Mouse (Mus musculus) brain, embryonic 14.5 days (tissue): Measurements from ENCODE around the gene Cd55b.

Experiments used
- CTCF ChIP-seq: fragments of 200-500 bp; IDR thresholded peaks from 2 replicates; pipeline ENCODE4 v1.5.1; 2012; ENCODE audit warnings: inconsistent platforms, mild to moderate bottlenecking, moderate library complexity, borderline replicate concordance; ENCODE audit not compliant: insufficient read depth, insufficient read length; ENCODE audit errors: extremely low read depth
- POLR2A ChIP-seq: fragments of 200-500 bp; IDR thresholded peaks from 2 replicates; pipeline ENCODE4 v1.6.1; 2012; ENCODE audit warnings: mild to moderate bottlenecking, inconsistent platforms, borderline replicate concordance; ENCODE audit not compliant: poor library complexity, insufficient read depth, insufficient read length, severe bottlenecking; ENCODE audit errors: extremely low read depth

DNA sequence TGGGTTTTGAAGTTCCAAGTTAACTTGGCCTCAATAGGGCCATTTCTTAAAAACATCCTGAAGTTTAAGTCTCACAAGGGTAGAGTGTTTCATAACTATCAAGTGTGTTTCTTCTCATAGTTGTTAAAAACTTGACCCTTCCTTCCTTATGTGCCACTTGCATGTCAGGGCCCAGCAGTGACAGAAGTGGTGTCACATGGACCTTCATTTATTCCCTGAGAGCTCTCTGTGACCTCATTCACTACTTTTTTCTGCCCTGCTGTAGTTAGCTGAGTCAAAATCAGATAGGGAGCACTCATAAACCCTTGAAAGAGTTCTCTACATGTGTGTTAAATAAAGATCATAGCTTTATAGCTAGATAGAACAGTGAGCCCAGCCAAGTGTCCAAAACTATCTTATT is 41.4 kb upstream of the Cd55b start:
- no peak for TF ChIP-seq CTCF
- no peak for TF ChIP-seq POLR2A
